Mouse (Mus musculus) bone marrow macrophage, adult 2 months (primary cell): ENCODE results near the gene Cdca3.

Experiments
- CTCF ChIP-seq: IDR thresholded peaks from 2 replicates; pipeline ENCODE4 v1.5.1; 2012; ENCODE audit warnings: low read depth, mild to moderate bottlenecking, low read length, moderate library complexity
- POLR2A ChIP-seq: IDR thresholded peaks from 2 replicates; pipeline ENCODE4 v1.6.1; 2012; ENCODE audit warnings: mild to moderate bottlenecking, low read depth, low read length, borderline replicate concordance

DNA sequence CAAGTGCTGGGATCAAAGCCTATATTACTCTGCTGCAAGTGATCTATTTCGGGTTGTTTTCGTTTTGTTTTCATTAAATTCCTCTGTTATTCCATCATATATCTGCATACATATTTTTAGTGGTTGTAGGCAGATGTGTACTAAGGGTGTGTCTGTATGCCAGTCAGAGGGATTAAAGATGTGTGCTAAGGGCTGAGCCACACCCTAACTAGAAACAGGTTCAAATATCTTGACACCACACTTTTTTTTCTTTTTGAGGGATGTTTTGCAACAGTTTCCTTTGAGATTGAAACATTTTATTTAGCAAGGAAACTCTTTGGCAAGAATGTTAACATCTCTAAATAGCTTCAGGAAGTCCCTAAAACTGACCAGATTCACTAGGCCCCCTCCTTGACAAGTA is 33.1 kb upstream of the Cdca3 start:
- TF ChIP-seq CTCF (no peak), POLR2A (no peak)
